Mouse (Mus musculus): ENCODE results near the gene Olfr1340. TPM values are rescaled to one million over a fixed set of nuclear protein-coding genes. Genes with fewer than 3 reads are reported as not detected.

Olfr1340 gene
- not detected in 2 replicates for polyA plus RNA-seq (2014; fragmentation: Nextera tagmentation; extraction: Ambion mirVana)

GRCm38 (mm10) chr4:118719838-118720237 lies at the start of gene Olfr1340:
Olfr1340 (plus strand) TSS chr4:118720138.
- Histone ChIP-seq H3K9me3 (ENCODE audit: control insufficient read depth, low read length) (no peaks in the 10 kb centered on the region), H3K9ac (ENCODE audit: low read depth, low read length) (no peak within 1 kb of the TSS), H3K27ac (ENCODE audit: low read depth, low read length) (no peak within 1 kb of the TSS), H3K36me3 (ENCODE audit: control insufficient read depth, insufficient read depth, low read length) (no peaks in the 10 kb centered on the region), H3K4me1 (replicated peaks; ENCODE audit: control insufficient read depth, insufficient read depth, low read length) (no peaks in the 10 kb centered on the region), H3K27me3 (replicated peaks; ENCODE audit: control insufficient read depth, insufficient read depth, low read length) (no peaks in the 10 kb centered on the region), H3K4me2 (no peak within 1 kb of the TSS), H3K4me3 (ENCODE audit: low read depth, low read length) (no peak within 1 kb of the TSS)
- ATAC-seq (replicated peaks; ENCODE audit: low FRiP score) (no peak), DNase-seq (ENCODE audit: low spot score) (no peak)

- WGBS, result 10% methylated on average over 2 of the region's 2 CpGs
- H3K9ac ChIP-seq (ENCODE audit: low read depth, low read length), result no peak overlapping the region
- H3K27ac ChIP-seq (ENCODE audit: low read depth, low read length), result no peak overlapping the region
- H3K4me1 ChIP-seq (replicated peaks; ENCODE audit: control insufficient read depth, insufficient read depth, low read length), result no peaks in the 10 kb centered on the region
- H3K4me3 ChIP-seq (ENCODE audit: low read depth, low read length), result no peak overlapping the region
- no peak for ATAC-seq (replicated peaks; ENCODE audit: low FRiP score)
- no peak overlapping the region for H3K4me2 ChIP-seq
- no peaks in the 10 kb centered on the region for H3K9me3 ChIP-seq (ENCODE audit: control insufficient read depth, low read length)
- DNase-seq (ENCODE audit: low spot score), result no peak
- no peaks in the 10 kb centered on the region for H3K36me3 ChIP-seq (ENCODE audit: control insufficient read depth, insufficient read depth, low read length)
- no peaks in the 10 kb centered on the region for H3K27me3 ChIP-seq (replicated peaks; ENCODE audit: control insufficient read depth, insufficient read depth, low read length)
These were observed 32.9 kb upstream of the Olfr1340 start for GRCm38 (mm10) chr4:118687086-118687485.

- DNase-seq (ENCODE audit: low spot score), result no peak
- Histone ChIP-seq H3K9ac (ENCODE audit: low read depth, low read length) (no peak within 1 kb of the TSS), H3K4me1 (replicated peaks; ENCODE audit: control insufficient read depth, insufficient read depth, low read length) (no peaks in the 10 kb centered on the region), H3K4me2 (no peak within 1 kb of the TSS), H3K27me3 (replicated peaks; ENCODE audit: control insufficient read depth, insufficient read depth, low read length) (no peaks in the 10 kb centered on the region), H3K36me3 (ENCODE audit: control insufficient read depth, insufficient read depth, low read length) (no peaks in the 10 kb centered on the region), H3K27ac (ENCODE audit: low read depth, low read length) (no peak within 1 kb of the TSS), H3K9me3 (ENCODE audit: control insufficient read depth, low read length) (no peaks in the 10 kb centered on the region), H3K4me3 (ENCODE audit: low read depth, low read length) (no peak within 1 kb of the TSS)
- ATAC-seq (replicated peaks; ENCODE audit: low FRiP score), result no peak
- WGBS, result 40% methylated on average over 12 of the region's 12 CpGs
These were observed 27.4 kb upstream of the Olfr1340 start, which contains the start of gene Olfr1342 for GRCm38 (mm10) chr4:118692412-118692973. Olfr1342 (minus strand) TSS chr4:118692756.

DNA sequence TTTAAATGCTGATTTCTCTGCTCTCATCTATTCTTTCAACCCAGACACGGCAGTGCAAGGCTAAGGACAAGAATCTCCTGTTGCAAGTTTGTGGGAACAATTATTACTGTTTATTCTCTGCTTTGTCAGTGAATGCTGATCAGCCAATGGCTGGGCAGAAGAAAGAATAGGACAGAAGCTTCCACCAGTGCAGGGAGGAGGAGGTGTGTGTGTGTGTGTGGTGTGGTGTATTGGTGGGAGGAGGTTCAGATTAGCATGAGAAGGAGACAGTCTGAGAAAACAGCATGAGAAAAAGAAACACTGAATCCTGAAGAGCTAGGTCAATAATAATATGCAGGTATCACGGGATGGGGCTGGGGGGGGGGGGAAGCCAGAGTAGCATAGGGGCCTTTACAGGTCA lies 26.1 kb upstream of the Olfr1340 start:
- no peak for ATAC-seq (replicated peaks; ENCODE audit: low FRiP score)
- H3K36me3 ChIP-seq (ENCODE audit: control insufficient read depth, insufficient read depth, low read length), result no peaks in the 10 kb centered on the region
- no peaks in the 10 kb centered on the region for H3K4me1 ChIP-seq (replicated peaks; ENCODE audit: control insufficient read depth, insufficient read depth, low read length)
- 49% methylated on average over 2 of the region's 2 CpGs for WGBS
- no peak overlapping the region for H3K4me2 ChIP-seq
- H3K9ac ChIP-seq (ENCODE audit: low read depth, low read length), result no peak overlapping the region
- no peaks in the 10 kb centered on the region for H3K9me3 ChIP-seq (ENCODE audit: control insufficient read depth, low read length)
- no peak overlapping the region for H3K27ac ChIP-seq (ENCODE audit: low read depth, low read length)
- no peak for DNase-seq (ENCODE audit: low spot score)
- no peaks in the 10 kb centered on the region for H3K27me3 ChIP-seq (replicated peaks; ENCODE audit: control insufficient read depth, insufficient read depth, low read length)
- H3K4me3 ChIP-seq (ENCODE audit: low read depth, low read length), result no peak overlapping the region

- no peak within 1 kb of the TSS for H3K4me3 ChIP-seq (ENCODE audit: low read depth, low read length)
- no peak within 1 kb of the TSS for H3K27ac ChIP-seq (ENCODE audit: low read depth, low read length)
- DNase-seq (ENCODE audit: low spot score), result no peak
- no peak for ATAC-seq (replicated peaks; ENCODE audit: low FRiP score)
- no peaks in the 10 kb centered on the region for H3K9me3 ChIP-seq (ENCODE audit: control insufficient read depth, low read length)
- H3K36me3 ChIP-seq (ENCODE audit: control insufficient read depth, insufficient read depth, low read length), result no peaks in the 10 kb centered on the region
- no peaks in the 10 kb centered on the region for H3K4me1 ChIP-seq (replicated peaks; ENCODE audit: control insufficient read depth, insufficient read depth, low read length)
- WGBS, result 73% methylated on average over 3 of the region's 3 CpGs
- H3K27me3 ChIP-seq (replicated peaks; ENCODE audit: control insufficient read depth, insufficient read depth, low read length), result no peaks in the 10 kb centered on the region
- H3K4me2 ChIP-seq, result no peak within 1 kb of the TSS
- no peak within 1 kb of the TSS for H3K9ac ChIP-seq (ENCODE audit: low read depth, low read length)
These were observed 16.7 kb upstream of the Olfr1340 start, which contains the start of gene Olfr1341 for GRCm38 (mm10) chr4:118703223-118703622. Olfr1341 (plus strand) TSS chr4:118703523.

DNA sequence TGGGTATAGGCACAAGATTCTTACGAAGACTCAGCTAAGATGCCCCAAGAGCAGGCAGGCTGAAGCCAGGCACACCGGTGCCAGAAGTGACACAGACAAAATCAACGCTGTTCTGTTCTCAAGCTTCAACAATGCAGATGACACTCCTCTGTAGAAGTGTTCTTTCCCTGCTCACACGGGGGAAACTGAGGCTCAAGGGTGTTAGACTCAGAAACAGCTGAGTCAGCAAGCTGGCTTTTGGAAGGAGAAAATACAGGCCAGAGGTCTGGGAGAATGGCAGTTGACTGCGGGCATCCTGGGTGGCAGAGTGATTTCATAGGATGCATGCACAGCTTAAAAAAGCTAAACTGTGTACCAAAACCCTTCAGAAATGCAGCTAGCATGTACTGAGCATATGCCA lies 11.9 kb upstream of the Olfr1340 start:
- no peak overlapping the region for H3K4me3 ChIP-seq (ENCODE audit: low read depth, low read length)
- 70% methylated on average over 5 of the region's 5 CpGs for WGBS
- no peak for DNase-seq (ENCODE audit: low spot score)

DNA sequence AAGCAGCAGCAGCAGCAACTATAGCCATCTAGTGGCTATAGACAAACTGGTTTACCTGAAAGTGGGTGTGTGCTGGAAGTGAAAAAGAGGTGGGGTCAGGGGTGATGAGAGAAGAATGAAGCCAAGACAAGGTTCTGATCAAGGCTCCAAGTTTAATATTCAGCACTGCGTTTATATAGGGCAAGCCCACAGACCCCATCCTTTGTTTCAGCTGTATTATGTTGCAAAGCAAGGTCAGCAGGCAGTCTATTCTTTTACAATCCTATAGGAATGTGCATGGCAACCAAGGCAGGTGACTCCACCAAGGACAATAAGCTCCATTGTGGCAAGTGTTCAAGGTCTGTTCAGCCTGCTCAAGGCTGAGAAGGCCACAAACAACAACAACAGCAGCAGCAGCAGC lies 8.3 kb upstream of the Olfr1340 start:
- Histone ChIP-seq H3K9me3 (ENCODE audit: control insufficient read depth, low read length) (no peaks in the 10 kb centered on the region), H3K9ac (ENCODE audit: low read depth, low read length) (no peak overlapping the region), H3K4me2 (no peak overlapping the region), H3K36me3 (ENCODE audit: control insufficient read depth, insufficient read depth, low read length) (no peaks in the 10 kb centered on the region), H3K27ac (ENCODE audit: low read depth, low read length) (no peak overlapping the region), H3K4me1 (replicated peaks; ENCODE audit: control insufficient read depth, insufficient read depth, low read length) (no peaks in the 10 kb centered on the region), H3K27me3 (replicated peaks; ENCODE audit: control insufficient read depth, insufficient read depth, low read length) (no peaks in the 10 kb centered on the region), H3K4me3 (ENCODE audit: low read depth, low read length) (no peak overlapping the region)
- no peak for DNase-seq (ENCODE audit: low spot score)
- WGBS, result 41% methylated on average over 1 of the region's 1 CpGs
- ATAC-seq (replicated peaks; ENCODE audit: low FRiP score), result no peak

More for the DNA sequence above, 11.9 kb upstream of the Olfr1340 start:
- no peak for ATAC-seq (replicated peaks; ENCODE audit: low FRiP score)
- H3K9ac ChIP-seq (ENCODE audit: low read depth, low read length), result no peak overlapping the region
- H3K27me3 ChIP-seq (replicated peaks; ENCODE audit: control insufficient read depth, insufficient read depth, low read length), result no peaks in the 10 kb centered on the region
- H3K4me2 ChIP-seq, result no peak overlapping the region
- H3K27ac ChIP-seq (ENCODE audit: low read depth, low read length), result no peak overlapping the region
- H3K36me3 ChIP-seq (ENCODE audit: control insufficient read depth, insufficient read depth, low read length), result no peaks in the 10 kb centered on the region
- H3K4me1 ChIP-seq (replicated peaks; ENCODE audit: control insufficient read depth, insufficient read depth, low read length), result no peaks in the 10 kb centered on the region
- no peaks in the 10 kb centered on the region for H3K9me3 ChIP-seq (ENCODE audit: control insufficient read depth, low read length)

- no peak overlapping the region for H3K27ac ChIP-seq (ENCODE audit: low read depth, low read length)
- DNase-seq (ENCODE audit: low spot score) (peak; percentile 34), ATAC-seq (replicated peaks; ENCODE audit: low FRiP score) (no peak)
- H3K27me3 ChIP-seq (replicated peaks; ENCODE audit: control insufficient read depth, insufficient read depth, low read length), result no peaks in the 10 kb centered on the region
- H3K4me1 ChIP-seq (replicated peaks; ENCODE audit: control insufficient read depth, insufficient read depth, low read length), result no peaks in the 10 kb centered on the region
- no peaks in the 10 kb centered on the region for H3K9me3 ChIP-seq (ENCODE audit: control insufficient read depth, low read length)
- H3K36me3 ChIP-seq (ENCODE audit: control insufficient read depth, insufficient read depth, low read length), result no peaks in the 10 kb centered on the region
- no peak overlapping the region for H3K4me2 ChIP-seq
- WGBS, result 54% methylated on average over 10 of the region's 10 CpGs
- no peak overlapping the region for H3K4me3 ChIP-seq (ENCODE audit: low read depth, low read length)
- no peak overlapping the region for H3K9ac ChIP-seq (ENCODE audit: low read depth, low read length)
These were observed 2.0 kb downstream of the Olfr1340 start for GRCm38 (mm10) chr4:118721742-118722483.

DNA sequence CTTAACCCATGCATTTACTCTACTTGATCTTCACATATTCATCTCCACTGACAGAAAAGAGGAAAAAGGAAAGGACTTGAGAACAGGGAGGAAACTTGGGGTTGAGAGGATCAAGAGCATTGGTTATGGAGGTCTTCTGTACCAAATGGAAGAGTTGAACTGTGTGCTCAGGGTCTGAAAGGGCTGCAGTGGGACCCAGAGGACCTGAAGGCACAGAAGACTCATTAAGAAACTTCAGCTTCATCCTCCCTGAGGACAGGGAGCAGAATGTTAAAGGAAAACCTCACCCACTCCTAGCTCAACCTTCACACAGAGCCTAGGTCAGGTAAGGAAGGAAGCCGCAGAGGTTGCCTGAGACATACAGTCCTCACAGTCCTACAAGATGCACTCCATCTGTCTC lies 11.9 kb downstream of the Olfr1340 start, which contains the start of gene Olfr1339:
Gene Olfr1339 (plus strand): TSS at position 301 of the 400 bp plus-strand sequence.
- Histone ChIP-seq H3K9ac (ENCODE audit: low read depth, low read length) (no peak within 1 kb of the TSS), H3K27ac (ENCODE audit: low read depth, low read length) (no peak within 1 kb of the TSS), H3K27me3 (replicated peaks; ENCODE audit: control insufficient read depth, insufficient read depth, low read length) (no peaks in the 10 kb centered on the region), H3K4me1 (replicated peaks; ENCODE audit: control insufficient read depth, insufficient read depth, low read length) (no peaks in the 10 kb centered on the region), H3K9me3 (ENCODE audit: control insufficient read depth, low read length) (no peaks in the 10 kb centered on the region), H3K4me2 (no peak within 1 kb of the TSS), H3K36me3 (ENCODE audit: control insufficient read depth, insufficient read depth, low read length) (no peaks in the 10 kb centered on the region), H3K4me3 (ENCODE audit: low read depth, low read length) (no peak within 1 kb of the TSS)
- no peak for DNase-seq (ENCODE audit: low spot score)
- WGBS, result 83% methylated on average over 1 of the region's 1 CpGs
- no peak for ATAC-seq (replicated peaks; ENCODE audit: low FRiP score)

All from liver, embryonic 11.5 days (tissue).